Mouse (Mus musculus) left cerebral cortex, postnatal 10 days (tissue): ENCODE measurements around the gene Amdhd2. TPM values are rescaled to one million over a fixed set of nuclear protein-coding genes. Genes with fewer than 3 reads are reported as not detected.
"Not testable (repeated sequence)": the region's sequence is repeated elsewhere in the genome, so short reads cannot be mapped to it uniquely, and the experiment has no call there.

Experiments
- DNase-seq, 2 experiments: peaks; one replicate each; pipeline ENCODE4 v3.0.0; 2021 to 2022; ENCODE audit warnings: low spot score in 2 of 2, mixed read lengths in 1 of 2; ENCODE audit errors: extremely low spot score in 1 of 2
- intact Hi-C: fragments of 180-260 bp; cut with DNase I; formaldehyde crosslinking; loops from one replicate; pipeline ENCODE4 v1.15.1; 2025
- total RNA-seq, 2 experiments: library from RNA; stranded (reverse); gene quantifications; 2 replicates each; pipeline ENCODE4 v1.2.3; 2021

The Amdhd2 gene
- total RNA-seq, 2 experiments from 2014 or later, result 33.3 to 36.0 TPM

DNA sequence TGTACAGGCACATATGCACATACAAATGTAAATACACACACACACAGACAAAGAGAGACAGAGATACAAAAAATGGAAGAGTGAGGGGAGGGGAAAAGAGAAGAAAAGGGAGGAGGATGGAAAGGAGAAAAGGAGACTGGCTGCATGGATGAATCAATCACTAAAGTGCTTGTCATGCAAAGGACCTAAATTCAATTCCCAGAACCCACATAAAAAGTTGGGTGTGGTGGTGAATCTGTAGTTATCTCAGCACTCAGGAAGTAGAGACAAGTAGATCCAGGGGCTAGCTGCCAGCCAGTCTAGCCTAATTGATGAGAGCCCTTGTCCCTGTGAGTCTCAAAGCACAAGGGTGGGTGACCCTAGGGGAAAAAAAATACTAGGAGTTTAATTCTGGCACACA, 29.5 kb downstream of the Amdhd2 start:
- intact Hi-C loops, result no loop called here
- no peak for DNase-seq

GRCm38 (mm10) chr17:24132919-24133318, 30.6 kb downstream of the Amdhd2 start:
- DNase-seq, intact Hi-C loops: not testable (repeated sequence)

GRCm38 (mm10) chr17:24131570-24131969, 32.0 kb downstream of the Amdhd2 start:
- intact Hi-C loops, result no loop called here

GRCm38 (mm10) chr17:24129246-24129645, 34.3 kb downstream of the Amdhd2 start:
- DNase-seq, intact Hi-C loops: not testable (repeated sequence)

More at GRCm38 (mm10) chr17:24131570-24131969, 32.0 kb downstream of the Amdhd2 start:
- no peak for DNase-seq

DNA sequence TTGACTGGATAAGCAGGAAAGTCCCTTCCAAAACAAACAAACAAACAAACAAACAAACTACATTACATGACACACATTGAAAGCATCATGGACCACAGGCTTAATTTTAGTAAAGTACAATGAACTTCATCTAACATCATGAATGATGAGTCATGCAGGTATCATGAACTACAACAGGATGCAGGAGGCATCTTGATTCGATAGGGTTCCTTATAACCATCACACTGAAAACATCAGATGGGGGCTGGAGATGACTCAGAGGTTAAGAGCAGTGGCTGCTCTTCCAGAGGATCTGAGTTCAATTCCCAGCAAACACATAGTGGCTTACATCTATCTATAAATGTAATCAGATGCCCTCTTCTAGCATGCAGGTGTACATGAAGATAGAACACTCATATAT, 36.0 kb downstream of the Amdhd2 start:
- intact Hi-C loops, result no loop called here
- no peak for DNase-seq

GRCm38 (mm10) chr17:24126801-24127200, 36.8 kb downstream of the Amdhd2 start:
- DNase-seq, result no peak
- intact Hi-C loops, result no loop called here

- intact Hi-C loops, result no loop called here
- DNase-seq, result no peak
These were observed 44.1 kb downstream of the Amdhd2 start for GRCm38 (mm10) chr17:24119446-24119845.

DNA sequence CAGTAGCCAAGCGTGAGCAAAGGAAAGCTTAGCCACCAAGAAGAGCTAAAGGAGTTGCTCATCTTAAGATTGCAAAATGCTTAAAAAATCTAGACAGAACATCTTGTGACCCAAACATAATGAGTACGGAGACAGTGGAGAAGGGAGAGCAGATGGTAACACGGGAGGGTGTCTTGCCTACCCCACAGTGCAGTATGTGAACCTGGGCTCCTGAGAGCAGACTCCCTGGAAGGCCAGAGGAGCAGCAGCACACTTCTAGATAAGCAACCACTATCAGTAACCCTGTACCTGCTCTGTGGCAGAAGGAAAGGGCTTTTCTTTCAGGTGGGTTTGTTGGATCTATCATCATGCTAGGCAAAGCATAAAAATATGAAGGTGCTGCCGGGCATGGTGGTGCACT, 50.5 kb downstream of the Amdhd2 start:
- intact Hi-C loops, result no loop called here
- no peak for DNase-seq

DNA sequence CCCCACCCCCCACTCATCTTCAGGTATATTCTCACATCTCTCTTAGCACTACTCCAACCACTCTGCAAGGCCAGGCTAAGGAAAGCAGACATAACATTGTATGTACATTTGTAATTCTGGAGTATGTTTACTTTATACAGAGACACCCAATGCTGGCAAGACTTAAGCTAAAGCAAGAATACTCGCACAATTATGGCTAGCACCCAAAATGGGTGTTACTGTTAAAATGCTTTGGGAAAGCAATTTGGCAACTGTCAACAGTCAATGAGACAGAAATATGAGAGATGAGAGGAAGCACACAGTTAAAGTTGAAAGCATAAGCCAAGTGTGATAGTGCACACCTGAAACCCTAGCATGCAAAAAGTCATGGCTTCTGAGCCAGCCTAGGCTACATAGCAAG, 52.3 kb downstream of the Amdhd2 start:
- no peak for DNase-seq
- intact Hi-C loops, result no loop called here

GRCm38 (mm10) chr17:24108896-24109295, 54.7 kb downstream of the Amdhd2 start:
- no peak for DNase-seq
- intact Hi-C loops, result no loop called here

Other genes with a start within 250 kb of the Amdhd2 start
- gene Dcpp3, start 246.3 kb downstream of the Amdhd2 start, total RNA-seq, result not detected
- gene Sbp, start 222.1 kb downstream of the Amdhd2 start, total RNA-seq, result not detected
- not detected for gene Sbpl, start 208.5 kb downstream of the Amdhd2 start, total RNA-seq
- under 1 TPM in 1 of 2 experiments, not detected in 1; 0.30 TPM for gene Prss30, start 183.2 kb downstream of the Amdhd2 start, total RNA-seq
- under 1 TPM; 0.53 to 0.69 TPM for gene Prss22, start 165.7 kb downstream of the Amdhd2 start, total RNA-seq
- gene Prss27, start 125.6 kb downstream of the Amdhd2 start, total RNA-seq, result not detected
- 10 to 100 TPM; 51.9 to 56.8 TPM for gene Kctd5, start 90.3 kb downstream of the Amdhd2 start, total RNA-seq
- gene Pdpk1, start 12.8 kb downstream of the Amdhd2 start, total RNA-seq, result 10 to 100 TPM; 75.3 to 81.9 TPM
- gene Atp6v0c, start 5.9 kb upstream of the Amdhd2 start, total RNA-seq, result 1,000 to 10,000 TPM; 1,322 to 1,387 TPM
- gene Tbc1d24, start 41.8 kb upstream of the Amdhd2 start, total RNA-seq, result 10 to 100 TPM; 70.4 to 74.8 TPM
- gene Ntn3, start 45.8 kb upstream of the Amdhd2 start, total RNA-seq, result 10 to 100 TPM; 13.1 to 14.4 TPM
- 10 to 100 TPM in 1 of 2 experiments, 1 to 10 TPM in 1; 8.9 to 10.4 TPM for gene Tedc2, start 57.1 kb upstream of the Amdhd2 start, total RNA-seq
- gene Ccnf, start 87.7 kb upstream of the Amdhd2 start, total RNA-seq, result 1 to 10 TPM; 6.2 to 7.2 TPM
- gene Abca17, start 187.3 kb upstream of the Amdhd2 start, total RNA-seq, result 1 to 10 TPM; 1.1 TPM
- gene Abca3, start 188.2 kb upstream of the Amdhd2 start, total RNA-seq, result 100 to 1,000 TPM; 129 to 135 TPM